Mouse (Mus musculus): Measurements from ENCODE around the gene Zfp747. TPM values are rescaled to one million over a fixed set of nuclear protein-coding genes. Genes with fewer than 3 reads are reported as not detected.
"Not testable (repeated sequence)": the region's sequence is repeated elsewhere in the genome, so short reads cannot be mapped to it uniquely, and the experiment has no call there.

Gene Zfp747
- polyA plus RNA-seq, 1 experiment = 5.1 TPM

DNA sequence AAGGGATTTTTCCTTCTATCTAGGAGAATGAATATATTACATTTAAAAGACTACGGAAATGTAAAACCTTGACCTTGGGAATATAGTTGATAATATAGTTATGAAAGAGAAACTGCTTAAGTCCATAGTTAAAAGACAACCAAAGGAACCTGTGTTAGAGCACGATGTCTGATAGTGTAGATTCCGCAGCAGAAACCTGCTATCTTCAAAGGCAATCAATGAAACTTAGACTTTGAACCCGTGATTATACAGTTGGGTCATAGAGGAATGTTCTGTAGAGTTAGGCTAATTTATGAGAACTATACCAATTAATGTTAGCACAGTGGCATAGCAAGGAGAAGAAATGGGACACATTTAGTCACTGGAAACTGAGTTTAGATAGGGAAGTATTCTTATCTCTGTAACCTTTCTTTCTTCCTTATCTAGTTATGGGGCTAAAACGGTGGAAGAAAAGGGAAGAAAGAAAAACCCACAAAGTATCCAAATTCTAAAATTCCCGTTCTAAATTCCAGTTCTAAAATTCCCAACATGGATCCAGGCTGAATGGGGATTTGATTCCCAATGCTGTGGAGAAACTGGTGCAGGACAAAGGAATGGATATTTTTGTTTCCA lies 2.6 kb upstream of the Zfp747 start:
- Histone ChIP-seq H3ac (ENCODE audit: control insufficient read depth, insufficient read length, low read depth) (no peak overlapping the region), H3K4me3 (ENCODE audit: insufficient read depth, poor library complexity, severe bottlenecking) (no peak overlapping the region), H3K79me3 (ENCODE audit: low read depth) (no peaks in the 10 kb centered on the region), H3K79me2 (ENCODE audit: control insufficient read depth, insufficient read depth) (peaks cover 14% of the 10 kb centered on the region), H3K36me3 (ENCODE audit: control insufficient read depth, insufficient read depth) (peaks cover 8% of the 10 kb centered on the region), H3K27me3 (ENCODE audit: control insufficient read depth, insufficient read depth, insufficient read length) (no peaks in the 10 kb centered on the region)
- TF ChIP-seq MYOD1 (IDR thresholded peaks at IDR 0.05; ENCODE audit: control insufficient read depth, insufficient read length, low read depth) (no peak), FOSL1 (IDR thresholded peaks at IDR 0.05; ENCODE audit: insufficient read depth, low read length, poor library complexity, severe bottlenecking) (no peak), MAX (IDR thresholded peaks at IDR 0.05) (no peak), MYOG (IDR thresholded peaks at IDR 0.05; ENCODE audit: control insufficient read depth, extremely low read depth, insufficient read length) (no peak), USF1 (IDR thresholded peaks at IDR 0.05; ENCODE audit: low read depth) (no peak), CTCF (IDR thresholded peaks at IDR 0.05; ENCODE audit: control insufficient read depth, insufficient read depth, insufficient read length) (no peak), CEBPB (IDR thresholded peaks at IDR 0.05; ENCODE audit: low read depth) (no peak)

DNA sequence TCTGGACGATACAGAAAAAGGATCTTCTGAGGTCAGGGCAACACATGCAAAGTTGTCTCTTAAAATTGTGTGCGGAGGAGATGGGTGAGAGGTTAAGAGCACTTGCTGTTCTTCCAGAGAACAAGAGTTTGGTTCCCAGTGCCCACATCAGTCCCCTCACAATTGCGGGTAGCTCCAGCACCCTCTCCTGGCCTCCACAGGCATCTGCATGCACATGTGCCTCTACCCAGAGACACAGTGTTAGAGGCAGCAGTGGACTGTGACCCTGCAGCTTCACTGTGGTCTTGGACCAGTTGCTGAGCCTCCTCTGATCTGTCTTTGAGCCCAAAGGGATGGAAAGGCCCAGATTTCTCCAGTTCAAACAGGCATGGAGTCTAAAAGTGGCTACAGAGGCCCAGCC lies 4.0 kb downstream of the Zfp747 start:
- not testable (repeated sequence) for H3K79me3 ChIP-seq (ENCODE audit: low read depth); H3K27me3 ChIP-seq (ENCODE audit: control insufficient read depth, insufficient read depth, insufficient read length); H3ac ChIP-seq (ENCODE audit: control insufficient read depth, insufficient read length, low read depth); H3K4me3 ChIP-seq (ENCODE audit: insufficient read depth, poor library complexity, severe bottlenecking)
- Histone ChIP-seq H3K36me3 (ENCODE audit: control insufficient read depth, insufficient read depth) (peaks cover 11% of the 10 kb centered on the region), H3K79me2 (ENCODE audit: control insufficient read depth, insufficient read depth) (peaks cover 14% of the 10 kb centered on the region)

- Histone ChIP-seq H3K27me3 (ENCODE audit: control insufficient read depth, insufficient read depth, insufficient read length) (no peaks in the 10 kb centered on the region), H3K79me2 (ENCODE audit: control insufficient read depth, insufficient read depth) (peaks cover 14% of the 10 kb centered on the region), H3K4me3 (ENCODE audit: insufficient read depth, poor library complexity, severe bottlenecking) (no peak overlapping the region), H3ac (ENCODE audit: control insufficient read depth, insufficient read length, low read depth) (no peak overlapping the region), H3K79me3 (ENCODE audit: low read depth) (no peaks in the 10 kb centered on the region), H3K36me3 (ENCODE audit: control insufficient read depth, insufficient read depth) (peaks cover 11% of the 10 kb centered on the region)
- no peak for TF ChIP-seq MYOD1 (IDR thresholded peaks at IDR 0.05; ENCODE audit: control insufficient read depth, insufficient read length, low read depth)
- TF ChIP-seq FOSL1 (IDR thresholded peaks at IDR 0.05; ENCODE audit: insufficient read depth, low read length, poor library complexity, severe bottlenecking) = no peak
- TF ChIP-seq USF1 (IDR thresholded peaks at IDR 0.05; ENCODE audit: low read depth) = no peak
- no peak for TF ChIP-seq CEBPB (IDR thresholded peaks at IDR 0.05; ENCODE audit: low read depth)
- no peak for TF ChIP-seq CTCF (IDR thresholded peaks at IDR 0.05; ENCODE audit: control insufficient read depth, insufficient read depth, insufficient read length)
- no peak for TF ChIP-seq MAX (IDR thresholded peaks at IDR 0.05)
- TF ChIP-seq MYOG (IDR thresholded peaks at IDR 0.05; ENCODE audit: control insufficient read depth, extremely low read depth, insufficient read length) = no peak
Measured at GRCm38 (mm10) chr7:127371213-127371612, 4.6 kb downstream of the Zfp747 start.

GRCm38 (mm10) chr7:127366249-127366648 lies 9.6 kb downstream of the Zfp747 start:
- peaks cover 3% of the 10 kb centered on the region for H3K27me3 ChIP-seq (ENCODE audit: control insufficient read depth, insufficient read depth, insufficient read length)
- no peak overlapping the region for H3K4me3 ChIP-seq (ENCODE audit: insufficient read depth, poor library complexity, severe bottlenecking)
- no peaks in the 10 kb centered on the region for H3K36me3 ChIP-seq (ENCODE audit: control insufficient read depth, insufficient read depth)
- no peak for TF ChIP-seq MYOG (IDR thresholded peaks at IDR 0.05; ENCODE audit: control insufficient read depth, extremely low read depth, insufficient read length)
- TF ChIP-seq USF1 (IDR thresholded peaks at IDR 0.05; ENCODE audit: low read depth) = no peak
- TF ChIP-seq MAX (IDR thresholded peaks at IDR 0.05) = no peak
- TF ChIP-seq CTCF (IDR thresholded peaks at IDR 0.05; ENCODE audit: control insufficient read depth, insufficient read depth, insufficient read length) = no peak
- TF ChIP-seq MYOD1 (IDR thresholded peaks at IDR 0.05; ENCODE audit: control insufficient read depth, insufficient read length, low read depth) = no peak
- TF ChIP-seq FOSL1 (IDR thresholded peaks at IDR 0.05; ENCODE audit: insufficient read depth, low read length, poor library complexity, severe bottlenecking) = no peak
- no peak for TF ChIP-seq CEBPB (IDR thresholded peaks at IDR 0.05; ENCODE audit: low read depth)
- H3K79me3 ChIP-seq (ENCODE audit: low read depth) = no peaks in the 10 kb centered on the region
- H3ac ChIP-seq (ENCODE audit: control insufficient read depth, insufficient read length, low read depth) = no peak overlapping the region
- H3K79me2 ChIP-seq (ENCODE audit: control insufficient read depth, insufficient read depth) = no peaks in the 10 kb centered on the region

GRCm38 (mm10) chr7:127364166-127364565 lies 11.7 kb downstream of the Zfp747 start:
- Histone ChIP-seq H3K79me3 (ENCODE audit: low read depth) (no peaks in the 10 kb centered on the region), H3K79me2 (ENCODE audit: control insufficient read depth, insufficient read depth) (no peaks in the 10 kb centered on the region), H3K27me3 (ENCODE audit: control insufficient read depth, insufficient read depth, insufficient read length) (peaks cover 4% of the 10 kb centered on the region), H3ac (ENCODE audit: control insufficient read depth, insufficient read length, low read depth) (no peak overlapping the region), H3K36me3 (ENCODE audit: control insufficient read depth, insufficient read depth) (no peaks in the 10 kb centered on the region), H3K4me3 (ENCODE audit: insufficient read depth, poor library complexity, severe bottlenecking) (no peak overlapping the region)
- TF ChIP-seq MYOG (IDR thresholded peaks at IDR 0.05; ENCODE audit: control insufficient read depth, extremely low read depth, insufficient read length) (no peak), USF1 (IDR thresholded peaks at IDR 0.05; ENCODE audit: low read depth) (no peak), CTCF (IDR thresholded peaks at IDR 0.05; ENCODE audit: control insufficient read depth, insufficient read depth, insufficient read length) (no peak), CEBPB (IDR thresholded peaks at IDR 0.05; ENCODE audit: low read depth) (no peak), FOSL1 (IDR thresholded peaks at IDR 0.05; ENCODE audit: insufficient read depth, low read length, poor library complexity, severe bottlenecking) (no peak), MYOD1 (IDR thresholded peaks at IDR 0.05; ENCODE audit: control insufficient read depth, insufficient read length, low read depth) (no peak), MAX (IDR thresholded peaks at IDR 0.05) (no peak)

DNA sequence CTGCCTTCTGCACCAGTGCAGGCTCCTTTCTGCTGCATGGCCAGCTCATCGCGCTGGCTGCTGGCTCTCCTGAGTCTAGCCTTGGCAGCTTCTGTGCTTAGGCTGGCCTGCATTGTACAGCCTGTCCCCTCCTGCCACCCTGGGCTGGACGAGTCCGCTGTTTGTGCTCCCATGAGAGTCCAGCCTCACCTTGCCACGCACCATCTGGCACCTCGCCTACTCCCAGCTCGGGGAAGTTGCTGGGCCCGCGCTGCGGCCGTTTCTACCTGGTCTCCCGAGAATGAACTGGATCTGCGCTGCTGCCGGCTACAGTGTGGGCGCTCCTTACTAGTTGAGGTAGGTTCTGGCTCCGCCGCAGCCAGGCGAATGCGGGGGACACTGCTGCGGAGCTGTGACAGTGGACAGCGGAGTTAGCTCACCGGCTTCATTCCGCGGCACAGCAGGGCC lies 12.4 kb downstream of the Zfp747 start:
- TF ChIP-seq FOSL1 (IDR thresholded peaks at IDR 0.05; ENCODE audit: insufficient read depth, low read length, poor library complexity, severe bottlenecking) (no peak), MYOD1 (IDR thresholded peaks at IDR 0.05; ENCODE audit: control insufficient read depth, insufficient read length, low read depth) (no peak), USF1 (IDR thresholded peaks at IDR 0.05; ENCODE audit: low read depth) (no peak)
- H3K4me3 ChIP-seq (ENCODE audit: insufficient read depth, poor library complexity, severe bottlenecking) = no peak overlapping the region
- H3ac ChIP-seq (ENCODE audit: control insufficient read depth, insufficient read length, low read depth) = no peak overlapping the region
- no peaks in the 10 kb centered on the region for H3K79me3 ChIP-seq (ENCODE audit: low read depth)
- no peaks in the 10 kb centered on the region for H3K79me2 ChIP-seq (ENCODE audit: control insufficient read depth, insufficient read depth)
- peaks cover 4% of the 10 kb centered on the region for H3K27me3 ChIP-seq (ENCODE audit: control insufficient read depth, insufficient read depth, insufficient read length)
- H3K36me3 ChIP-seq (ENCODE audit: control insufficient read depth, insufficient read depth) = no peaks in the 10 kb centered on the region

GRCm38 (mm10) chr7:127362418-127362817 lies 13.4 kb downstream of the Zfp747 start:
- H3K36me3 ChIP-seq (ENCODE audit: control insufficient read depth, insufficient read depth); H3K27me3 ChIP-seq (ENCODE audit: control insufficient read depth, insufficient read depth, insufficient read length); H3K79me2 ChIP-seq (ENCODE audit: control insufficient read depth, insufficient read depth); H3K79me3 ChIP-seq (ENCODE audit: low read depth); H3K4me3 ChIP-seq (ENCODE audit: insufficient read depth, poor library complexity, severe bottlenecking); H3ac ChIP-seq (ENCODE audit: control insufficient read depth, insufficient read length, low read depth): not testable (repeated sequence)

Data from C2C12 (cell line).